Mouse (Mus musculus) lung, postnatal 0 days (tissue): ENCODE measurements around the gene Ceacam1. TPM values are rescaled to one million over a fixed set of nuclear protein-coding genes. Genes with fewer than 3 reads are reported as not detected.
"Not testable (repeated sequence)": the region's sequence is repeated elsewhere in the genome, so short reads cannot be mapped to it uniquely, and the experiment has no call there.

Experiments
- ATAC-seq: fragments of 200-750 bp; cut with Nextera tagmentation; 2 replicates; pipeline ENCODE4 v1.8.0; 2017; ENCODE audit warnings: moderate library complexity
- DNase-seq: peaks from one replicate; pipeline ENCODE4 v3.0.0-alpha.2; 2016; ENCODE audit warnings: low spot score
- H3K27ac ChIP-seq: fragments of 300-500 bp; sonication (generic); 2 replicates; pipeline ENCODE4 v1.5.1; 2014; ENCODE audit warnings: antibody characterized with exemption, mild to moderate bottlenecking, low read length, mixed read lengths
- H3K27me3 ChIP-seq: fragments of 300-500 bp; sonication (generic); replicated peaks from 2 replicates; pipeline ENCODE4 v1.6.1; 2014; ENCODE audit warnings: low read length, mixed read lengths; ENCODE audit not compliant: insufficient read depth
- H3K36me3 ChIP-seq: fragments of 300-500 bp; sonication (generic); 2 replicates; pipeline ENCODE4 v1.6.1; 2014; ENCODE audit warnings: low read length, mixed read lengths; ENCODE audit not compliant: insufficient read depth
- H3K4me1 ChIP-seq: fragments of 300-500 bp; sonication (generic); 2 replicates; pipeline ENCODE4 v1.6.1; 2014; ENCODE audit warnings: antibody characterized with exemption, low read depth, low read length, mixed read lengths; ENCODE audit not compliant: insufficient read depth
- H3K4me2 ChIP-seq: fragments of 300-500 bp; sonication (generic); replicated peaks from 2 replicates; pipeline ENCODE4 v1.6.1; 2014; ENCODE audit warnings: low read depth, mild to moderate bottlenecking, low read length, moderate library complexity, mixed read lengths
- H3K4me3 ChIP-seq: fragments of 300-500 bp; sonication (generic); 2 replicates; pipeline ENCODE4 v1.5.1; 2014; ENCODE audit warnings: low read depth, low read length
- H3K9ac ChIP-seq: fragments of 300-500 bp; sonication (generic); replicated peaks from 2 replicates; pipeline ENCODE4 v1.6.1; 2014; ENCODE audit warnings: low read depth, mild to moderate bottlenecking
- H3K9me3 ChIP-seq: fragments of 300-500 bp; sonication (generic); 2 replicates; pipeline ENCODE4 v1.6.1; 2016; ENCODE audit warnings: low read length, mixed read lengths
- CTCF ChIP-seq: IDR thresholded peaks from 2 replicates; pipeline ENCODE4 v1.5.1; 2016; ENCODE audit warnings: antibody characterized with exemption, mild to moderate bottlenecking
- EP300 ChIP-seq: IDR thresholded peaks from 2 replicates; pipeline ENCODE4 v1.6.1; 2016; ENCODE audit warnings: antibody characterized with exemption, mild to moderate bottlenecking, control low read depth
- WGBS: fragments of 180-500 bp; shearing (Covaris S2); extraction: QIAGEN DNeasy Blood & Tissue Kit; methylation state at CpG from one replicate; pipeline ENCODE4 v1.1.7; 2014; 5-methylcytosine and 5-hydroxymethylcytosine counted together
- polyA plus RNA-seq: library from polyadenylated mRNA; unstranded; fragments of >200 nt; fragmentation: Nextera tagmentation; extraction: Ambion mirVana; gene quantifications from 2 replicates; pipeline ENCODE4 v1.2.1, GENCODE M21; 2015

The Ceacam1 gene
- polyA plus RNA-seq, 1 experiment from 2014 or later = 23.5 TPM

DNA sequence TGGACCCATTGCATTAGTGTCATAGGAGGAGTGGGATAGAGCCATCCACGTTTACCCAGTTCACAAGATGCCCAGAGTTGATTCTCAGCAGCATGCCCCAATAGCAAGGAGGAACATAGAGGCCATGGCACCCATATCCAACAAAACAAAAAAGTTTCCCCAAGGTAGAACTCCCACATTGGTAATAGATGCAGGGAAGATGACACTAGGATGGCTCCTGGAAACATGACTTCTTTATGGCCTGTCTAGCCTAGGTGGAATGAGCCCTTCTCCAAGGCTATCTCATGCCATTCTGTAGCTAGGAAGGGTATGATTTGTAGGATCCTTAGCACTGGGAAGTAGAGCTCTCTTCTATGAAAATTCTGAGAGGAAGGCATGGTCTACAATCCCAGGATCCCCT, 12.4 kb downstream of the Ceacam1 start:
- H3K27me3 ChIP-seq = no peaks in the 10 kb centered on the region
- TF ChIP-seq CTCF (no peak), EP300 (no peak)
- ATAC-seq = no peak
- 80% methylated on average over 1 of the region's 1 CpGs for WGBS
- no peaks in the 10 kb centered on the region for H3K4me1 ChIP-seq
- no peak overlapping the region for H3K27ac ChIP-seq
- DNase-seq = no peak
- no peak overlapping the region for H3K4me2 ChIP-seq
- H3K36me3 ChIP-seq = no peaks in the 10 kb centered on the region
- no peak overlapping the region for H3K4me3 ChIP-seq
- no peaks in the 10 kb centered on the region for H3K9me3 ChIP-seq
- H3K9ac ChIP-seq = no peak overlapping the region

DNA sequence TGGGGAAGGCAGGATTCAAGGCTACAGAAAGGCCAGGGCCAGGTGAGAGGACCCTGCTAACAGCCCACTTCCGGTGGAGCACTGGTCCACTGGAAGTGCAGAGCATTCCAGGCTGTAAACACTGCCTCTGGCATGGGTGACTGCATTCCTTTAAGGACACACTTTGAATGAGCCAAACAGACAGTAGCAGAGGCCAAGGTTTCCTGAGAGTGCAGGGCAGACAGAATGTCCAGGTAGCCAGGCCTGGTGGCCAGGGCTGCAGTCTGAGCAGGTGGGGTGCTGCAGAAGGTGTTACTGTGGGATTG, 15.4 kb downstream of the Ceacam1 start:
- H3K36me3 ChIP-seq, H3K9me3 ChIP-seq, H3K9ac ChIP-seq, H3K4me1 ChIP-seq, H3K27me3 ChIP-seq, H3K27ac ChIP-seq, H3K4me3 ChIP-seq, H3K4me2 ChIP-seq, DNase-seq: not testable (repeated sequence)
- no CpG with 5 or more reads among the region's 1 CpGs for WGBS
- peak; percentile 28; the same call in 1 of the 2 replicates for ATAC-seq

DNA sequence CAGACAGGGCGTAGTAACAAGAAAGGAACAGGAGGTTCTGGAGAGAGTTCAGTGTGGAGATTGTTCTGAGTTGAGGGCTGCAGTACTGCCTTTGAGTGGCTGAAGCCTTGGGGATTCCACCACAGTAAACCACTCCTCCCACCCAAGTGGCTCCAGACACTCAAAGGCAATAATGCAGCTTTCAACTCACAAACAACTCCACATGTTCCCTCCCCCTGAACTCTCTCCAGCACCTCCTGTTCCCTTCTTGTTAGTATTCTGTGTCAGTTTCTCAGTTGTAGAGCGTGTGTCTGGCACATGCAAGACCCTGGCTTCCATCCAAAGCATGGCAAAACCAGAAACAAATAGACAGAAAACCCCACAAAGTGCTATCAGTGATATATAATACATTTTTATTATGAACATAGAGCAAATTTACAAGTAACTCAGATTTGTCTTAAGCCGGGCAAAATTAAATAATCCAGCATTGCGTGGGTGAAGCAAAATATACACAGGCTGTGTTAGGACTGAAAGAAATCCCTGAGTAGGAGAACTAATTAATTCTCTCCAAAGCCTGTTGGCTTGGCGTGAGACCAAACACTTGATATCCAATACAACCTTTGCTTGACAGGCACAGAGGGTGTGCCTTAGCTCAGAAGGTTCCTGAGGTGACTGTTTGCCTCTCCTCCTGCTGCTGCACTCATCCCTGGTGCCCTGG, 15.9 kb downstream of the Ceacam1 start:
- WGBS = 53% methylated on average over 4 of the region's 5 CpGs
- not testable (repeated sequence) for H3K4me3 ChIP-seq, H3K9ac ChIP-seq, H3K27me3 ChIP-seq, H3K4me1 ChIP-seq, H3K27ac ChIP-seq, H3K4me2 ChIP-seq, H3K9me3 ChIP-seq, H3K36me3 ChIP-seq, DNase-seq
- ATAC-seq = peak; percentile 55

DNA sequence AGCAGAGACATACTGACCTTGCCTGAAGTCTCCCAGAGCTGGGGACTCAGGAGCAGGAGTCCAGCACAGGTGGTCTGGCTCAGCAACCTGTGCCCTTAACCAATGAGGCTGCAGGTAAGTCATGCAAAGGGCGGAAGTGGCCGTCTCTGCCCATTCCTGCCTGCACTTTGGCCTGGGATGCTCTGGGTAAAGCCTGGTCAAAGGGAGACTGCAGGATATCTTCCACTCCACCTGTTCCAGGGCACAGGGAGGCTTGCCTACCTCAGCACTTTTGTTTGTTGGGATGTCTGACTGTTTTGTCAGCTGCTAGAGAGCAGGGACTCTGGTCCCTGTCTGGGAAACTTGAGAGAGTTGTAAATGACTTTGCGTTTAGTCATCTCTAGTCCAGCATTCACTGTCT, 25.3 kb downstream of the Ceacam1 start:
- H3K27ac ChIP-seq = no peak overlapping the region
- ATAC-seq = no peak
- WGBS = 84% methylated on average over 3 of the region's 3 CpGs
- H3K4me3 ChIP-seq = no peak overlapping the region
- no peak overlapping the region for H3K4me2 ChIP-seq
- no peak for TF ChIP-seq CTCF
- TF ChIP-seq EP300 = no peak
- H3K9ac ChIP-seq = no peak overlapping the region
- H3K9me3 ChIP-seq = no peaks in the 10 kb centered on the region
- no peaks in the 10 kb centered on the region for H3K27me3 ChIP-seq
- no peaks in the 10 kb centered on the region for H3K36me3 ChIP-seq
- H3K4me1 ChIP-seq = no peaks in the 10 kb centered on the region
- DNase-seq = no peak

DNA sequence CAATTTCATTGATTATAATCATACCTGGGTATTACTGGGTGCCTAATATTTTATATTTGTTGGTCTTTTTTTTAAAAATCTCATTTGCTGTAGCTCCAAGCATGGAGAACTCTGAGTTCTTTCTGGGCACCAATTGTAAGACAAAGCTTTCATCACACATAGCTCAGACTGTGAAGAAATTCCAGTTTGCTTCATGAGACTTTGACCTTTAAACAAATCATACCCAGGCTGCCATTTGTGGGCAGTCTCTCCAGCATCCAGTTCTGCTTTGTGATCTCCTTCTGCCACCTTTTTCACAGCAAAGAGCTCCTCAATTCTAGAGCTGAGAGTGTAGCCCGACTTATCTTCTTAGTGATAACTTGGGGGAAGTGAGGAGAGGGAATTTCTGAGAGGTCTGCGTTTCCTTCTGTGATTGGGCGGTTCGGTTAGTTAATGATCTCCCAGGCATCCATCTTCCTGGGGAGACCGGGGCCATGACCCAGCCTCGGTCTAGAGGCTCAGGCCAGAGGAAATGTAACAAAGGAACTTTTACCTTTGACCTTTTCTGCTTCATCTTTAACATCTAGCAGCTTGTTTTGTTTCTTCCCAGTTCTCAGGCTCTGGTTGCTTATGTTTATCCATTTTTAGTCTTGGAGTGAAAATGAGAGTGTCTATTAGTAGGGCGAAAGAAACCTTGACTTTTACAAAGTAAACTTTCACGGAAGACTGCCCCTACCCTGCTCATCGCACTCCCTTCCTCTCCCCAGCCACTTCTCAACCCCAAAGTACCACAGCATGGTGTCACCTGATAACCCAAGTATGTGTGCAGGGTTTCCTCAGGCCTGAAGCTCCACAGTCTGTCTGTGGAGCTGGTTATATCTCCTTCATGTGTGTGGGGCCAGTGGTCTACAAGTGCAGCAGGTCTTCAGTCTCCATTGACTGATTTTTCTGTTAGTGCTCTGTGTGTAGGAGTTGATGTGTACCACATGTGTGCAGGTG, 27.2 kb downstream of the Ceacam1 start:
- 24% methylated on average over 9 of the region's 9 CpGs for WGBS
- Histone ChIP-seq H3K9me3 (no peaks in the 10 kb centered on the region), H3K4me2 (no peak overlapping the region), H3K9ac (no peak overlapping the region), H3K36me3 (no peaks in the 10 kb centered on the region), H3K4me3 (no peak overlapping the region), H3K27me3 (no peaks in the 10 kb centered on the region), H3K27ac (no peak overlapping the region), H3K4me1 (no peaks in the 10 kb centered on the region)
- TF ChIP-seq EP300 (no peak), CTCF (no peak)
- ATAC-seq (no peak), DNase-seq (no peak)

DNA sequence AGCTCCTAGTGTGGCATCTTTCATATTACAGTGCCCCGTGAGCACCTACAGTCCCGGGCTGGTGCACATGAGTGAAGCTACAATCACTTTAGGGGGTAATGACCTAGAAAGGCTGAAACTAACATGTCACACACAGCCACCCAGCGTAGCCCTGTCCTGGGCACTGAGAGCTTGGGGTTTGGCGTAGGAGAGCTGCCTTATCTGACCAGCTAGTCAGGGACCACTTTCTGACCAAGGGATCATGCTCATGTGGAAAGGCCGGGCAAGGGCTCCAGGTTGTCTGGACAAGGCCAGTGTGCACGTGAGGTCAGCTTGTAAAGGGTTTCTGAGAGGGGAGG, 36.6 kb downstream of the Ceacam1 start:
- H3K4me1 ChIP-seq = peaks cover 16% of the 10 kb centered on the region; the same call in 1 of the 2 replicates
- 68% methylated on average over 6 of the region's 6 CpGs for WGBS
- H3K4me3 ChIP-seq = no peak overlapping the region
- DNase-seq = no peak
- TF ChIP-seq EP300 (no peak), CTCF (no peak)
- ATAC-seq = no peak
- no peak overlapping the region for H3K9ac ChIP-seq
- peak overlapping the region; percentile 81 for H3K27ac ChIP-seq
- no peaks in the 10 kb centered on the region for H3K36me3 ChIP-seq
- H3K9me3 ChIP-seq = no peaks in the 10 kb centered on the region
- H3K27me3 ChIP-seq = no peaks in the 10 kb centered on the region
- H3K4me2 ChIP-seq = no peak overlapping the region
